Mouse (Mus musculus): Measurements from ENCODE around the gene Wipf3.

DNA sequence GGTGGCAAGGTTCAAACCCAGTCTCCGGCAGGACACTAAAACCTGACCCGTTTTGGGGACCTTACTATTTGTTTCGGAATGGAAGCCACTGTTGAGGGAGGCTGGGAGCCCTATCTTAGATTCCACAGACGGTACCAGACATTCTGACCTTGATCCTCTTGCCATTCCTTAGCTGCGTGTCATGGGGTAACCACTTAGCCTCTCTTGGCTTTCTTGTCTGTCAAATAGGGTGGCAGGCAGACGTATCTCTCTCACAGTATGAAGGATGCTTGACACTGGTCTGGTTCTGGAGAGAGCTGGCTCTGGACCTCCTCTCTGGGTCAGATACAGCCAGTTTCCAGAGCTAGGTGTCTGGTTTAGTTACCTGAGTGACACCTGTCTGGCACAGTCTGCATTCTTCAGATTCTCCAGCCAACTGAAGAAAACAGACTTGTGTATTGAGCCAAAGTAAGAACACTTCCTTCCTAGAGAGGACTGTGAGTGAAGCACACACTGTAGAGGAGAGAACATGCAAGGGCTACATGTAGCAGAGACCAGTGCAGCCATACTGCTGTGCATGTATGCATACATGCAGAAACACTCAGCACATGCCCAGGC is 56.7 kb downstream of the Wipf3 start:
- TF ChIP-seq CTCF (IDR thresholded peaks at IDR 0.05; ENCODE audit: low read depth) (no peak), EP300 (IDR thresholded peaks at IDR 0.05; ENCODE audit: low read depth) (no peak)
